Mouse (Mus musculus): ENCODE measurements around the gene Tmem184b. TPM values are rescaled to one million over a fixed set of nuclear protein-coding genes. Genes with fewer than 3 reads are reported as not detected.

Gene Tmem184b
- polyA plus RNA-seq, 1 experiment from 2014 or later: 52.7 TPM

DNA sequence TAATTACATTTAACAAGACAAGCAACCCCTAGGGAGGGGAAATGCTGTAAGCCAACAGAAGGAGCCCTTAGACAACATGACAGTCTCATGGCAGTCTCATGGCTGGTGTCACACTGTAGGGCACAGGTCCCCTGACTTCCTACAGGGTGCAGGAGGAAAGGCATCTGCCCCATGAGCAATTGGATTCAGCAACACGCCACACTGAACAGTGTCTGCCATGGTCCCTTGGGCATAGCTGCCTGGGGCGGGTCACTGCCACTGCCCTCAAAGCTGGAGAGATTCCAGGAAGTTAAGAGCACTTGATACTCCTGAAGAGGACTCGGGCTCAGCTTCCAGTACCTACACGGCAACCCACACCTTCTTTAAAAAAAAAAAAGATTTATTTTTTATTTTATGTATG lies 77.1 kb downstream of the Tmem184b start:
- peak overlapping the region; percentile 90 for H3K4me2 ChIP-seq (ENCODE audit: low read depth, low read length)
- no peak overlapping the region for H3K4me3 ChIP-seq (replicated peaks; ENCODE audit: low read length)
- H3K4me1 ChIP-seq (ENCODE audit: control insufficient read depth, insufficient read depth, low read length): peaks cover 37% of the 10 kb centered on the region
- peak overlapping the region; percentile 99 for H3K27ac ChIP-seq (ENCODE audit: low read length)
- H3K27me3 ChIP-seq (ENCODE audit: control insufficient read depth, insufficient read depth, low read length): no peaks in the 10 kb centered on the region
- no peak for ATAC-seq (ENCODE audit: insufficient read depth, low FRiP score)
- no peaks in the 10 kb centered on the region for H3K36me3 ChIP-seq (ENCODE audit: control insufficient read depth, insufficient read depth, low read length)
- H3K9ac ChIP-seq (ENCODE audit: low read length): peak overlapping the region; percentile 41; the same call in 1 of the 2 replicates
- H3K9me3 ChIP-seq (replicated peaks; ENCODE audit: control insufficient read depth, low read length): no peaks in the 10 kb centered on the region
- 47% methylated on average over 4 of the region's 4 CpGs for WGBS

DNA sequence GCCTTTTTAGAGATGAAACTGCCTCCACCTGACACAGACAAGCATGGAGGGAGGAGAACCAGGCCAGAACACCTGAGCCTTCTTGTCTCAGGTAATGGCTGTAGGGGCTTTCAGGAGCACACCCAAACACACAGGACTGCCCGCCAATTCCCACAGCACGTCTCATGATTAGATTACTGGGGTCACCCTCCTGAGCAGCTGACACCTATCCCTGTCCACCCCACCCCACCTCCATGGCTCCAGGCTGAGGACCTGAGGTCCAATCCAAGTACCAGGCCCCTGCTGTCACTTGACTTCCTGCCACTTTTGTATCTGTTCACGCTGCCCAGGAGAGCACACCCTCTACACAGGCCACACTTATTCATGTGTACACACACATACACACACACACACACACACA lies 77.6 kb downstream of the Tmem184b start:
- no peak for ATAC-seq (ENCODE audit: insufficient read depth, low FRiP score)
- WGBS: 62% methylated on average over 3 of the region's 3 CpGs
- Histone ChIP-seq H3K36me3 (ENCODE audit: control insufficient read depth, insufficient read depth, low read length) (no peaks in the 10 kb centered on the region), H3K4me2 (ENCODE audit: low read depth, low read length) (no peak overlapping the region), H3K27ac (ENCODE audit: low read length) (peak overlapping the region; percentile 99), H3K4me3 (replicated peaks; ENCODE audit: low read length) (no peak overlapping the region), H3K27me3 (ENCODE audit: control insufficient read depth, insufficient read depth, low read length) (no peaks in the 10 kb centered on the region), H3K4me1 (ENCODE audit: control insufficient read depth, insufficient read depth, low read length) (peaks cover 37% of the 10 kb centered on the region), H3K9ac (ENCODE audit: low read length) (peak overlapping the region; percentile 2), H3K9me3 (replicated peaks; ENCODE audit: control insufficient read depth, low read length) (no peaks in the 10 kb centered on the region)

DNA sequence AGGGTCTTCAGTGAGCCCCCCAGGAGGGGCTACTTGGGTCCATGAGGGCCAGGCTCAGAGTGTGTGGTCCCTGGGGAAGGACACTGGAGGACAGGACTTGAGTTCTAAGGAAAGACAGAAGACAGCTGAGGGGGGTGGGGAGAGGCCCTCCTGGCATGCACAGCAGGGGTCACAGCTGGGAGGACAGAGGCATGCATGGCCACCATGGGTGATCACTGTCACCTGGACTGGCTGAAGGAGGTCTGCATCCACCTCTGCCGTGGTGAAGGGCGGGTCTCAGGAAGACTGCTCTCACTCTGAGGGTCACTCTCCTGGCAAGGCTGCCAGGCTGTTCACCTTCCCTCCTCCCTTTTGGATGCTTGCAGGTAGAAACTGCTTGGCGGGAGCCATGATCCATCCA lies 79.0 kb downstream of the Tmem184b start:
- H3K9me3 ChIP-seq (replicated peaks; ENCODE audit: control insufficient read depth, low read length): no peaks in the 10 kb centered on the region
- 77% methylated on average over 3 of the region's 3 CpGs for WGBS
- H3K4me1 ChIP-seq (ENCODE audit: control insufficient read depth, insufficient read depth, low read length): peaks cover 34% of the 10 kb centered on the region
- no peak overlapping the region for H3K9ac ChIP-seq (ENCODE audit: low read length)
- no peaks in the 10 kb centered on the region for H3K27me3 ChIP-seq (ENCODE audit: control insufficient read depth, insufficient read depth, low read length)
- H3K4me2 ChIP-seq (ENCODE audit: low read depth, low read length): no peak overlapping the region
- H3K36me3 ChIP-seq (ENCODE audit: control insufficient read depth, insufficient read depth, low read length): no peaks in the 10 kb centered on the region
- peak overlapping the region; percentile 77 for H3K27ac ChIP-seq (ENCODE audit: low read length)
- no peak overlapping the region for H3K4me3 ChIP-seq (replicated peaks; ENCODE audit: low read length)
- no peak for ATAC-seq (ENCODE audit: insufficient read depth, low FRiP score)

DNA sequence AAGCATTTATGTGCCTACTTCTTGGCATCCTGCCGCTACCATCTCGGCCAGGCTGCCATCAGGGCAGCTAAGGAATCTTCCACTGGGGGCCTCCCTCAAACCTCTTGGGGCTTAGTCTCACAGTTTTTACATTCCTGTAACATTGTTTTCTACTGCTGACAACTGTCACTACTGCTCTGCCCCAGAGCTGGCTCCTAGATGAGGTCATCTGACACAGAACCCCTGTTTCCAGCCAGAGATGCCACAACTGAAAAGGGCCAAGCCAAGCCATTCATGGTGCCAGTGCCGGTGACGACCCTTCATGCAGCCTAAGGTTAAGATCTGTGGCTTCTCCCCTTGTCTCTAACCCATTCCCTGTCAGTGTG lies 79.6 kb downstream of the Tmem184b start:
- Histone ChIP-seq H3K4me3 (replicated peaks; ENCODE audit: low read length) (no peak overlapping the region), H3K4me2 (ENCODE audit: low read depth, low read length) (no peak overlapping the region), H3K9me3 (replicated peaks; ENCODE audit: control insufficient read depth, low read length) (no peaks in the 10 kb centered on the region), H3K36me3 (ENCODE audit: control insufficient read depth, insufficient read depth, low read length) (no peaks in the 10 kb centered on the region), H3K27me3 (ENCODE audit: control insufficient read depth, insufficient read depth, low read length) (no peaks in the 10 kb centered on the region), H3K4me1 (ENCODE audit: control insufficient read depth, insufficient read depth, low read length) (peaks cover 34% of the 10 kb centered on the region), H3K27ac (ENCODE audit: low read length) (peak overlapping the region; percentile 77), H3K9ac (ENCODE audit: low read length) (no peak overlapping the region)
- no peak for ATAC-seq (ENCODE audit: insufficient read depth, low FRiP score)
- WGBS: 82% methylated on average over 4 of the region's 4 CpGs

DNA sequence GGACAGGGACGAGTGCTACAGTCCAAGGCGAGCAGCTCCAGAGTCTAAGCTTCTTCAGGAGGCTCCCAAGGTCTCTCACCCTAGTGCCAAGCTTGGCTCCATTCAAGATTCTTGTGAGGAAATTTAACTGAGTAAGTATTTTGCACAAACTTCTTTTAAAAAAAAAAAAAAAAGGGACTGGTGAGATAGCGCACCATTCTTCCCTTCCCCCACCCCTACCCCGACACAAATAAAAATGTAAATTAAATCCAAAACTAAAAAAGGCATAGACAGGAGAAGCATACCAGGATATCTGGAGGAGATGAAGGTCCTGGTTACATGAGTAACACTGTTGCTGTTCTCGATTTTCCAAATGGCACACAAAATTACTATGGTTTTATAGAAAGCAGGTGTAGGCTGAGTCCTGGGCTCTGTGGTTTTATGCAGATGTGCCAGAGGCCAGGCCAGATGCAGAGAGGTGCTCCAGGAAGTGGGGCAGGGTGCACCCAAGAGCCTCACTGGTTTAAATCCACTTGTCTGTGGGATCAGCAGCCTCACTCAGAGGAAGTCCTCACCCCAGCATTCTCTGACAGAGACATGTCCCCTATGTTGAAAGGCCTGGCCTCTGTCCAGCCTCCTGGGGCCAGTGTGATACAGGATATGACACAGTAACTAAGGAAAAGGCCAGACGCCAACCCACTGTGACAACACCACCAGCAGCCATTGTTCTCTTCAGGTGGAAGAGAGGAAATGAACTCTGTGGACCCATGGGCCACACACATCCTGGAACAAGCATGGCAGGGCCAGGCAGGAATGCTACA lies 80.2 kb downstream of the Tmem184b start:
- no peaks in the 10 kb centered on the region for H3K9me3 ChIP-seq (replicated peaks; ENCODE audit: control insufficient read depth, low read length)
- peaks cover 34% of the 10 kb centered on the region for H3K4me1 ChIP-seq (ENCODE audit: control insufficient read depth, insufficient read depth, low read length)
- no peaks in the 10 kb centered on the region for H3K27me3 ChIP-seq (ENCODE audit: control insufficient read depth, insufficient read depth, low read length)
- WGBS: 64% methylated on average over 6 of the region's 6 CpGs
- H3K4me3 ChIP-seq (replicated peaks; ENCODE audit: low read length): no peak overlapping the region
- H3K27ac ChIP-seq (ENCODE audit: low read length): peak overlapping the region; percentile 77
- H3K4me2 ChIP-seq (ENCODE audit: low read depth, low read length): no peak overlapping the region
- no peaks in the 10 kb centered on the region for H3K36me3 ChIP-seq (ENCODE audit: control insufficient read depth, insufficient read depth, low read length)
- H3K9ac ChIP-seq (ENCODE audit: low read length): 0 out of 2 replicates have a peak overlapping the region, but pooled peaks have one; percentile 9
- ATAC-seq (ENCODE audit: insufficient read depth, low FRiP score): no peak

DNA sequence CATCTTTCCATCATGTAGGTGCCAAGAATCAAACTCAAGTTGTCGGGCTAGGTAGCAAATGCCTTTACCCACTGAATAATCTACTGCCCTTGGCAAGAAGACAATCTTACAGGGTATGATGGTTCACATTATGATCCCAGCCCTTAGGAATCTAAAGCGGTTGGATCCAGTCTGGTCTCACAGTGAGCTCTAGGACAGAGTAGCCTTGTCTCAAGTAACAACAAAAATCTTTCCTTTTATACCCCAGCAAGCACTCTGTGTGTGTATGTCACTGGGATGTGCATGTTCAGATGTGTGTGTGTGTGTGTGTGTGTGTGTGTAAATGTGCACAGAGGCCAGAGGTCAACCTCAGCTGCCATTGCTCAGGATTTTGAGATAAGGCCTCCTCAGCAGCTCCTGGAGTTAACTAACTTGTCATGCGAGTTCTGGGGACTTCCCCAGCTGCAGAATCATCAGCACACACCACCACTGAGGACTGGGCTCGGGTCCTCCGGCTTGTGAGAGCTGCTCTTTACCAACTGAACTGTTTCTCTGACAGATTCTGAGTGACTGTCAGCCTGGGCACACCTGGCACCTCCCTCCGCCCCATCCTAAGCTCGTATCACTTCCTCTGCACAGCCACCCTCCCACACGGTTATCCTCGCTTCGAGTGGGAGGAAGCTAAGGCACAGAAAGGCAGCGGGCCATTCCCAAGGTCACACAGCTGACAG lies 80.9 kb downstream of the Tmem184b start:
- ATAC-seq (ENCODE audit: insufficient read depth, low FRiP score): peak; percentile 19; the same call in 1 of the 2 replicates
- Histone ChIP-seq H3K4me2 (ENCODE audit: low read depth, low read length) (no peak overlapping the region), H3K9me3 (replicated peaks; ENCODE audit: control insufficient read depth, low read length) (no peaks in the 10 kb centered on the region), H3K4me1 (ENCODE audit: control insufficient read depth, insufficient read depth, low read length) (peaks cover 31% of the 10 kb centered on the region), H3K9ac (ENCODE audit: low read length) (0 out of 2 replicates have a peak overlapping the region, but pooled peaks have one; percentile 9), H3K36me3 (ENCODE audit: control insufficient read depth, insufficient read depth, low read length) (no peaks in the 10 kb centered on the region), H3K27me3 (ENCODE audit: control insufficient read depth, insufficient read depth, low read length) (no peaks in the 10 kb centered on the region), H3K4me3 (replicated peaks; ENCODE audit: low read length) (no peak overlapping the region), H3K27ac (ENCODE audit: low read length) (peak overlapping the region; percentile 77)
- WGBS: 51% methylated on average over 11 of the region's 11 CpGs

DNA sequence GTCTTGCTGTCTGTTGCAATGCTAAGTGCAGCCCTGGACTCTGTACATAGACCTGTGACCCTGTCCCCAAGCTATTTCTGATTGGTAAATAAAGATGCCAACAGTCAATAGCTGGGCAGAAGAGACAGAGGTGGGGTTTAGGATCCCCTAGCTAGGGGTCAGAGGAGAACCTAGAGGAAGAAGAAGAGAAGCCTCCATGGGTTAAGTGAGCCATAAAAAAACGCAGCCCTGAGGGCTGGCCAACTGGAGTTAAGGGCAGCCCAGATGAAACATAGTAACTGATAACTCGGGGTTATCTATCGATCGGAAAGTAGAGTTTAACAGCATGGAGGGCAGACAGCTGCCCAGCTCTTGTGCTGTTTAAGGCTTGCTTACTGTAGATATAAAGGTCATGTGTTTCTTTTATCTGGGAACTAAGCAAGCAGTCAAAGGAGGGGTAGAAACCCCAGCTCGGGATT lies 81.6 kb downstream of the Tmem184b start:
- peak overlapping the region; percentile 77 for H3K27ac ChIP-seq (ENCODE audit: low read length)
- 48% methylated on average over 5 of the region's 5 CpGs for WGBS
- ATAC-seq (ENCODE audit: insufficient read depth, low FRiP score): peak; percentile 23; the same call in 1 of the 2 replicates

DNA sequence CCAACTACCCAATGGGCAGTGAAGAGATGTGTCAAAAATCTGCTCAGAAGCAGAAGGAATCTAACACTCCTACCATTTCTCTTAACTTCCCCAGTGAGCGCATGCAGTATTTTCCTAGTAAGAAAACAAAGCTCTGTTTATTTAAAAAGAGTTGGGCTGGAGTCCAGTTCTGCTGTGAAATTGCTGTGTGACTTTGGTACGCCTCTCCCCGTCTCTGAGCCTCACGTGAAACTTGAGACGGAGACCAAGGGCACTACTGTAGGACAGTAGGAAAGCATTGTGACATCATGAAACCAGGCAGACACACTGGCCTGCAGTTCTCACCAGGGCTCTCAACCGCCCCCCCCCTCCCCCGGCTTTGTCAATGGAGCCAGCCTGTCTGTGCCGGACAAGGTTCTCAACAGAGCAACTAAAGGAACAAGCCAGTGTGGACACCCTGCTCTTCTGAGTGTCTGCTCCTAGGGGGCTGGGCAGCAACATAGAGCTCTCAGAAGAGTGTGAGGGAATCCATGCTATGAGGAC lies 89.5 kb downstream of the Tmem184b start:
- 61% methylated on average over 8 of the region's 8 CpGs for WGBS
- Histone ChIP-seq H3K27ac (ENCODE audit: low read length) (no peak overlapping the region), H3K9me3 (replicated peaks; ENCODE audit: control insufficient read depth, low read length) (no peaks in the 10 kb centered on the region), H3K36me3 (ENCODE audit: control insufficient read depth, insufficient read depth, low read length) (no peaks in the 10 kb centered on the region), H3K4me2 (ENCODE audit: low read depth, low read length) (no peak overlapping the region), H3K4me3 (replicated peaks; ENCODE audit: low read length) (no peak overlapping the region), H3K9ac (ENCODE audit: low read length) (no peak overlapping the region), H3K27me3 (ENCODE audit: control insufficient read depth, insufficient read depth, low read length) (no peaks in the 10 kb centered on the region), H3K4me1 (ENCODE audit: control insufficient read depth, insufficient read depth, low read length) (0 out of 2 replicates have a peak, but pooled peaks cover 3% of the 10 kb centered on the region)
- no peak for ATAC-seq (ENCODE audit: insufficient read depth, low FRiP score)

More for the DNA sequence above, 81.6 kb downstream of the Tmem184b start:
- Histone ChIP-seq H3K4me3 (replicated peaks; ENCODE audit: low read length) (no peak overlapping the region), H3K36me3 (ENCODE audit: control insufficient read depth, insufficient read depth, low read length) (no peaks in the 10 kb centered on the region), H3K4me2 (ENCODE audit: low read depth, low read length) (no peak overlapping the region), H3K27me3 (ENCODE audit: control insufficient read depth, insufficient read depth, low read length) (no peaks in the 10 kb centered on the region), H3K4me1 (ENCODE audit: control insufficient read depth, insufficient read depth, low read length) (peaks cover 31% of the 10 kb centered on the region), H3K9ac (ENCODE audit: low read length) (no peak overlapping the region), H3K9me3 (replicated peaks; ENCODE audit: control insufficient read depth, low read length) (no peaks in the 10 kb centered on the region)

All from stomach, embryonic 16.5 days (tissue).